Comparison of ENCODE assay signal across 11 mouse cellular contexts in the genomic region with DNA sequence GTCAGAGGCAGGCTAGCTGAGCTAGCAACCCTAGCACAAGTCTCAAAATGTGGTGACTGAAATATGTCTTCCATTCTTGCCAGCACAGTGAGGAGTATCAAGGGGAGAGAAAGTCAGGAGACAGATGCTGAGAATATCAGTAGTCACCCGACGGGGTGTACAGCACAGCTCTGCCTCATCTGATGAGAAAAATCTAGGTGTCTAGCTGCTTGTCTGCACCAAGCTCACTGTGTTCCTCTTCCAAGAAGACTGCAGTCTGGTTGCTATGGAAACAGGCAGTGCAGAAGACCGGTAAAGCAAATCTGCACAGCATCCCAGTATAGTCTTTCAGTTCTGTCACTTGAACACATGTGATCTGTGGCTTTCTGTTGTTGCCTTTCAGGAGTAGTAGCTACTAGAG.
DNase-seq lines count a peak whose midpoint lies in the region; ATAC-seq lines count a peak whose summit lies in the region.
"Had no signal": no experiment of that assay in that cellular context is flagged by ENCODE, and none has a peak within 500 bp of the region (broad histone marks: within the 10 kb centered on the region; RNA-seq: fewer than 3 reads in every experiment).

No protein-coding gene starts in this region.

- no peaks in the 10 kb centered on the region for H3K36me3 ChIP-seq in midbrain, embryonic 12.5 days
- H3K36me3 ChIP-seq: heart, embryonic 15.5 days; liver, embryonic 13.5 days had no signal

- peaks cover 16% of the 10 kb centered on the region for H3K4me1 ChIP-seq in midbrain, embryonic 12.5 days
- H3K4me1 ChIP-seq: liver, embryonic 13.5 days had no signal

- no peak overlapping the region for H3K4me2 ChIP-seq in midbrain, embryonic 12.5 days (replicated peaks)
- H3K4me2 ChIP-seq: heart, embryonic 15.5 days; liver, embryonic 13.5 days had no signal

- H3K27me3 ChIP-seq in midbrain, embryonic 12.5 days, result no peaks in the 10 kb centered on the region
- H3K27me3 ChIP-seq: heart, embryonic 15.5 days; liver, embryonic 13.5 days had no signal

- peak overlapping the region; percentile 63 for H3K27ac ChIP-seq in midbrain, embryonic 12.5 days (replicated peaks)
- H3K27ac ChIP-seq: heart, embryonic 15.5 days; liver, embryonic 13.5 days had no signal

- no peak overlapping the region for H3K4me3 ChIP-seq in midbrain, embryonic 12.5 days
- H3K4me3 ChIP-seq: heart, embryonic 15.5 days; liver, embryonic 13.5 days had no signal

- ATAC-seq in midbrain, embryonic 12.5 days (ENCODE audit: low FRiP score, low read depth), result no peak
- ATAC-seq in megakaryocyte-erythroid progenitor cell, adult 5-6 weeks (replicated peaks; ENCODE audit: low FRiP score, low TSS enrichment, poor library complexity, severe bottlenecking), result no peak

- WGBS in midbrain, embryonic 12.5 days, result 55% methylated on average over 3 of the region's 3 CpGs

- no peak overlapping the region; the same call in 1 of the 2 replicates for H3K9ac ChIP-seq in midbrain, embryonic 12.5 days (replicated peaks)
- H3K9ac ChIP-seq: heart, embryonic 15.5 days; liver, embryonic 13.5 days had no signal

- DNase-seq in cerebellum, postnatal 10 days, result peak; percentile 53 to 63
- DNase-seq in cerebellum, adult 9-10 months, result no peak
- DNase-seq in right cerebral cortex, adult 2 months (ENCODE audit: low spot score in 2 of 2), result peak; percentile 58 to 72
- no peak for DNase-seq in right cerebral cortex, postnatal 14 days
- DNase-seq in testis, postnatal 10 days (ENCODE audit: low spot score), result no peak
- DNase-seq in thymus, postnatal 4 days, result no peak
- DNase-seq: kidney, postnatal 36 days; liver, embryonic 13.5 days had no signal

- H3K9me3 ChIP-seq in midbrain, embryonic 12.5 days, result no peaks in the 10 kb centered on the region
- H3K9me3 ChIP-seq: heart, embryonic 15.5 days; liver, embryonic 13.5 days had no signal

Comparison
In these comparisons a context has a peak if more than half of its experiments do, and no peak if none do; other contexts are left out.
1. DNase-seq: peak in cerebellum, postnatal 10 days (2 of 2) and right cerebral cortex, adult 2 months (2 of 2); none in cerebellum, adult 9-10 months (single experiment), right cerebral cortex, postnatal 14 days (single experiment), testis, postnatal 10 days (single experiment) and thymus, postnatal 4 days (single experiment).